9 mouse cellular contexts compared by ENCODE assay signal in the genomic region with DNA sequence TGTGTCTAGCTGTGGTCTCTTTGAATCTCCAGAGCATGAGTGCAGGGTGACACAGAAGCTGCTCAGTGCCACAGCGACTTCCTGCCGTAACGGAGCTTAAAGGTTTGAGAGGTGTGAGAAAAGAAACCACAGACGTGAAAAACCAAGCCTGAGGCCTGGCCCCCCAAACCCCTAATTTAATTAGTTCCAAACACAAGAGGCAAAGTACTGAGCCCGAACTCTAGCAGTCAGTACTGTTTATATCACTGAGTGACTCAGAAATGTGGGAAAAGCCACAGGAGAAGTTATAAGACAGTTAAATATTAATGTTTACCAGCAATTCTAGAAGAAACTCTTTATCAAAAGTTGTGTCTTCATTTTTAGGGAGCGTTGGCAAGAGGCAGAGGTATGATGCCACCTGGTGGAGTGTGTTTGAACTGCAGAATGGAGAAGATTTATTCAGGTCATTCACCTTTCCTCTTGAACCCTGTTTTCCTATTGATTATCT. TPM values are rescaled to one million over a fixed set of nuclear protein-coding genes. Genes with fewer than 3 reads are reported as not detected.
DNase-seq lines count a peak whose midpoint lies in the region; ATAC-seq and TF ChIP-seq lines count a peak whose summit lies in the region.
"Had no signal": no experiment of that assay in that cellular context is flagged by ENCODE, and none has a peak within 500 bp of the region (broad histone marks: within the 10 kb centered on the region; RNA-seq: fewer than 3 reads in every experiment).

No protein-coding gene starts in this region.

- no peak overlapping the region for H3K27ac ChIP-seq in kidney, embryonic 15.5 days
- no peak overlapping the region for H3K27ac ChIP-seq in embryonic fibroblast, embryonic 13.5 days (ENCODE audit: insufficient read depth, low read length)
- H3K27ac ChIP-seq in forebrain, embryonic 11.5 days (ENCODE audit: low read depth, low read length), result no peak overlapping the region

- H3K4me3 ChIP-seq in kidney, embryonic 15.5 days (replicated peaks), result no peak overlapping the region
- H3K4me3 ChIP-seq in E14TG2a.4 (replicated peaks; ENCODE audit: low read length), result no peak overlapping the region
- no peak overlapping the region for H3K4me3 ChIP-seq in embryonic fibroblast, embryonic 13.5 days (ENCODE audit: insufficient read depth, low read length)
- H3K4me3 ChIP-seq in forebrain, embryonic 11.5 days (ENCODE audit: low read depth, low read length), result no peak overlapping the region
- H3K4me3 ChIP-seq: myocyte had no signal

- WGBS in kidney, embryonic 15.5 days, result 70% methylated on average over 6 of the region's 6 CpGs
- 81% methylated on average over 6 of the region's 6 CpGs for WGBS in forebrain, embryonic 11.5 days

- no peak overlapping the region for H3K9ac ChIP-seq in kidney, embryonic 15.5 days
- no peak overlapping the region for H3K9ac ChIP-seq in forebrain, embryonic 11.5 days (ENCODE audit: low read length)

- no peak overlapping the region for H3K4me2 ChIP-seq in kidney, embryonic 15.5 days
- H3K4me2 ChIP-seq in forebrain, embryonic 11.5 days (ENCODE audit: low read depth, low read length, severe bottlenecking), result no peak overlapping the region

- no peak for ATAC-seq in kidney, embryonic 15.5 days (replicated peaks; ENCODE audit: low FRiP score)
- ATAC-seq in forebrain, embryonic 11.5 days (replicated peaks; ENCODE audit: low FRiP score), result no peak

- no peak for TF ChIP-seq POLR2A in embryonic fibroblast, embryonic 13.5 days (IDR thresholded peaks at IDR 0.05; ENCODE audit: low read depth, low read length)

- no peaks in the 10 kb centered on the region for H3K27me3 ChIP-seq in kidney, embryonic 15.5 days
- H3K27me3 ChIP-seq in E14TG2a.4 (ENCODE audit: insufficient read depth, low read length), result no peaks in the 10 kb centered on the region
- no peaks in the 10 kb centered on the region for H3K27me3 ChIP-seq in forebrain, embryonic 11.5 days (ENCODE audit: control insufficient read depth, insufficient read depth, low read length)

- intact Hi-C loops in left cerebral cortex, postnatal 14 days (cut with DNase I), result loop anchor here (2.0 to 5.0 kb wide), 2 partner anchors 33 to 279 kb away; no protein-coding TSS in a partner anchor

- DNase-seq in kidney, adult 9 months, result peak; percentile 40
- peak; percentile 62 for DNase-seq in adipocyte (ENCODE audit: low spot score)
- peak; percentile 35 to 58 for DNase-seq in left cerebral cortex, postnatal 14 days (ENCODE audit: low spot score in 2 of 2)
- peak; percentile 30 to 58 for DNase-seq in right cerebral cortex, postnatal 10 days (ENCODE audit: low spot score in 2 of 2)
- DNase-seq in forebrain, embryonic 11.5 days (ENCODE audit: low spot score), result no peak

- peak; percentile 90 for TF ChIP-seq CTCF in E14TG2a.4 (conservative IDR thresholded peaks at IDR 0.05; ENCODE audit: low read length)
- TF ChIP-seq CTCF in embryonic fibroblast, embryonic 13.5 days (IDR thresholded peaks at IDR 0.05; ENCODE audit: borderline replicate concordance, insufficient read depth, low read length), result peak; percentile 24; the same call in 1 of the 2 replicates

- no peaks in the 10 kb centered on the region for H3K4me1 ChIP-seq in kidney, embryonic 15.5 days
- no peaks in the 10 kb centered on the region for H3K4me1 ChIP-seq in E14TG2a.4 (replicated peaks; ENCODE audit: low read depth, low read length)
- no peaks in the 10 kb centered on the region for H3K4me1 ChIP-seq in embryonic fibroblast, embryonic 13.5 days (ENCODE audit: control insufficient read depth, insufficient read depth, low read length)
- no peaks in the 10 kb centered on the region for H3K4me1 ChIP-seq in forebrain, embryonic 11.5 days (replicated peaks; ENCODE audit: control insufficient read depth, insufficient read depth, low read length)

- H3K36me3 ChIP-seq in kidney, embryonic 15.5 days, result peaks cover 88% of the 10 kb centered on the region
- peaks cover 100% of the 10 kb centered on the region for H3K36me3 ChIP-seq in E14TG2a.4 (ENCODE audit: insufficient read depth, low read length)
- H3K36me3 ChIP-seq in forebrain, embryonic 11.5 days (ENCODE audit: control insufficient read depth, insufficient read depth, low read length), result peaks cover 10% of the 10 kb centered on the region

- no peaks in the 10 kb centered on the region for H3K9me3 ChIP-seq in kidney, embryonic 15.5 days (replicated peaks)
- H3K9me3 ChIP-seq in E14TG2a.4 (ENCODE audit: low read length), result no peaks in the 10 kb centered on the region
- H3K9me3 ChIP-seq in forebrain, embryonic 11.5 days (ENCODE audit: control insufficient read depth, low read length), result no peaks in the 10 kb centered on the region

RNA-seq across cellular contexts. Expression of gene Aqr, which starts 41.5 kb away (rescaled TPM):
- polyA plus RNA-seq in kidney, embryonic 15.5 days (2015; fragmentation: Nextera tagmentation; extraction: Ambion mirVana), result 43.8 and 46.4 TPM in 2 replicates
- polyA plus RNA-seq in embryonic fibroblast, embryonic 13.5 days (2011; ENCODE audit: insufficient read length, low read depth, missing spikeins), result 36.7 and 41.1 TPM in 2 replicates
- 10 to 100 TPM; 27.1 to 30.9 TPM for total RNA-seq in left cerebral cortex, postnatal 14 days (2021)
- polyA plus RNA-seq in forebrain, embryonic 11.5 days (2014; fragmentation: Nextera tagmentation; extraction: Ambion mirVana), result 63.9 and 64.9 TPM in 2 replicates

RNA-seq across cellular contexts. Expression of gene Zfp770, which starts 55.9 kb away (rescaled TPM):
- 4.6 and 5.0 TPM in 2 replicates for polyA plus RNA-seq in kidney, embryonic 15.5 days (2015; fragmentation: Nextera tagmentation; extraction: Ambion mirVana)
- polyA plus RNA-seq in embryonic fibroblast, embryonic 13.5 days (2011; ENCODE audit: insufficient read length, low read depth, missing spikeins), result 9.1 and 11.6 TPM in 2 replicates
- total RNA-seq in left cerebral cortex, postnatal 14 days (2021), result 10 to 100 TPM; 28.7 to 29.3 TPM
- 4.2 and 4.6 TPM in 2 replicates for polyA plus RNA-seq in forebrain, embryonic 11.5 days (2014; fragmentation: Nextera tagmentation; extraction: Ambion mirVana)
